Mouse (Mus musculus): ENCODE data around the gene Apc2. TPM values are rescaled to one million over a fixed set of nuclear protein-coding genes. Genes with fewer than 3 reads are reported as not detected.

Gene Apc2
- polyA plus RNA-seq, 2 experiments = 0.04 TPM; not detected in 1

DNA sequence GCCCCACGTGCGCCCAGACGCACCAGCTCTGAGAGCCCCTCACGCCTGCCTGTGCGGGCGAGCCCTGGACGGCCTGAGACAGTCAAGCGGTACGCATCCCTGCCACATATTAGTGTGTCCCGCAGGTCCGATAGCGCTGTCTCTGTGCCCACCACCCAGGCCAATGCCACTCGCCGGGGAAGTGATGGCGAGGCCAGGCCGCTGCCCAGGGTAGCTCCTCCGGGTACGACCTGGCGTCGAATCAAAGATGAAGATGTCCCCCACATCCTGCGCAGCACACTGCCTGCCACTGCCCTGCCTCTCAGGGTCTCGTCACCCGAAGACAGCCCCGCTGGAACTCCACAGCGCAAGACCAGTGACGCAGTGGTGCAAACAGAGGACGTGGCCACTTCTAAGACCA is 19.5 kb downstream of the Apc2 start:
- H3K36me3 ChIP-seq (replicated peaks; ENCODE audit: control insufficient read depth, insufficient read depth, low read depth) = peaks cover 7% of the 10 kb centered on the region; the same call in 1 of the 2 replicates
- DNase-seq (ENCODE audit: low read depth in 3 of 3, low spot score in 3 of 3) = no peak
- TF ChIP-seq EP300 (IDR thresholded peaks at IDR 0.05; ENCODE audit: low read depth) (no peak), CTCF (IDR thresholded peaks at IDR 0.05; ENCODE audit: low read depth) (no peak)
- no peaks in the 10 kb centered on the region for H3K9me3 ChIP-seq (ENCODE audit: control insufficient read depth, low read length)
- H3K4me2 ChIP-seq (ENCODE audit: low read depth) = no peak overlapping the region
- H3K4me1 ChIP-seq (replicated peaks; ENCODE audit: control insufficient read depth in 2 of 2, insufficient read depth in 2 of 2, low read length in 1 of 2) = peaks cover 12 to 21% of the 10 kb centered on the region in 2 experiments
- ATAC-seq (ENCODE audit: insufficient read depth) = no peak
- no peak overlapping the region for H3K4me3 ChIP-seq (ENCODE audit: insufficient read depth in 1 of 2, low read depth in 2 of 2, low read length in 2 of 2)
- no peak overlapping the region for H3K9ac ChIP-seq (replicated peaks)
- 43% methylated on average over 27 of the region's 27 CpGs for WGBS (ENCODE audit: insufficient replicate concordance)
- peaks cover 57% of the 10 kb centered on the region for H3K27me3 ChIP-seq (ENCODE audit: control insufficient read depth, insufficient read depth, low read length)
- H3K27ac ChIP-seq = no peak overlapping the region

DNA sequence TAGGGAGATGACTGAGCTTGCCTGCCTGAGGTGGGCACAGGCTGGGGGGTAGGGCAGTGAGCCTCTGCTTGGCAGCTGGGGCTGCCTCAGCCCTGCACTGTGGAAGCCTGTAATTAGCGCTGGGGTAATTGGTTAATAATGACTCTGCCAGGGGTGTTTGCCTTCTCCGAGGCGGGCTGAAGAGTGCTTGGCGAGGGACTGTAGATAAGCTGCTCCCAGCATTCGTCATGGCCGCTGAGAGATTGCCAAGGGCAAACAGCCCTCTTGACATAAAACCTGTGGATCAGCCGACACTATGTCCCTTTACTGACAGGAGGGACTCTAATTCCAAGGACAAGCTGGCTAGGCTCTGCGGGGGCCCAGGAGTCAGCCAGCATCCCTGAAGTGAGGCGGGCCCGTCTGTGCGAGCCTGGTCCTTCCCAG is 20.6 kb downstream of the Apc2 start:
- H3K4me3 ChIP-seq (ENCODE audit: insufficient read depth in 1 of 2, low read depth in 2 of 2, low read length in 2 of 2) = no peak overlapping the region
- no peaks in the 10 kb centered on the region for H3K9me3 ChIP-seq (ENCODE audit: control insufficient read depth, low read length)
- ATAC-seq (ENCODE audit: insufficient read depth) = no peak
- no peak for TF ChIP-seq EP300 (IDR thresholded peaks at IDR 0.05; ENCODE audit: low read depth)
- H3K36me3 ChIP-seq (replicated peaks; ENCODE audit: control insufficient read depth, insufficient read depth, low read depth) = peaks cover 7% of the 10 kb centered on the region; the same call in 1 of the 2 replicates
- 16% methylated on average over 11 of the region's 11 CpGs for WGBS (ENCODE audit: insufficient replicate concordance)
- H3K27ac ChIP-seq = peak overlapping the region; percentile 26; the same call in 1 of the 2 replicates
- peaks cover 48% of the 10 kb centered on the region for H3K27me3 ChIP-seq (ENCODE audit: control insufficient read depth, insufficient read depth, low read length)
- no peak for DNase-seq (ENCODE audit: low read depth in 3 of 3, low spot score in 3 of 3)
- H3K4me2 ChIP-seq (ENCODE audit: low read depth) = peak overlapping the region; percentile 25
- 0 out of 2 replicates have a peak overlapping the region, but pooled peaks have one; percentile 9 for H3K9ac ChIP-seq (replicated peaks)
- H3K4me1 ChIP-seq (replicated peaks; ENCODE audit: control insufficient read depth in 2 of 2, insufficient read depth in 2 of 2, low read length in 1 of 2) = peaks cover 16 to 24% of the 10 kb centered on the region in 2 experiments

GRCm38 (mm10) chr10:80317011-80317410 is 21.2 kb downstream of the Apc2 start:
- no peak for ATAC-seq (ENCODE audit: insufficient read depth)
- Histone ChIP-seq H3K9me3 (ENCODE audit: control insufficient read depth, low read length) (no peaks in the 10 kb centered on the region), H3K4me1 (replicated peaks; ENCODE audit: control insufficient read depth in 2 of 2, insufficient read depth in 2 of 2, low read length in 1 of 2) (peaks cover 16 to 24% of the 10 kb centered on the region in 2 experiments), H3K4me2 (ENCODE audit: low read depth) (peak overlapping the region; percentile 25), H3K36me3 (replicated peaks; ENCODE audit: control insufficient read depth, insufficient read depth, low read depth) (peaks cover 7% of the 10 kb centered on the region; the same call in 1 of the 2 replicates), H3K4me3 (ENCODE audit: insufficient read depth in 1 of 2, low read depth in 2 of 2, low read length in 2 of 2) (no peak overlapping the region), H3K27me3 (ENCODE audit: control insufficient read depth, insufficient read depth, low read length) (peaks cover 42% of the 10 kb centered on the region), H3K27ac (no peak overlapping the region), H3K9ac (replicated peaks) (peak overlapping the region; percentile 9; the same call in 1 of the 2 replicates)
- TF ChIP-seq CTCF (IDR thresholded peaks at IDR 0.05; ENCODE audit: low read depth) = no peak
- TF ChIP-seq EP300 (IDR thresholded peaks at IDR 0.05; ENCODE audit: low read depth) = no peak
- 20% methylated on average over 10 of the region's 10 CpGs for WGBS (ENCODE audit: insufficient replicate concordance)
- no peak for DNase-seq (ENCODE audit: low read depth in 3 of 3, low spot score in 3 of 3)

DNA sequence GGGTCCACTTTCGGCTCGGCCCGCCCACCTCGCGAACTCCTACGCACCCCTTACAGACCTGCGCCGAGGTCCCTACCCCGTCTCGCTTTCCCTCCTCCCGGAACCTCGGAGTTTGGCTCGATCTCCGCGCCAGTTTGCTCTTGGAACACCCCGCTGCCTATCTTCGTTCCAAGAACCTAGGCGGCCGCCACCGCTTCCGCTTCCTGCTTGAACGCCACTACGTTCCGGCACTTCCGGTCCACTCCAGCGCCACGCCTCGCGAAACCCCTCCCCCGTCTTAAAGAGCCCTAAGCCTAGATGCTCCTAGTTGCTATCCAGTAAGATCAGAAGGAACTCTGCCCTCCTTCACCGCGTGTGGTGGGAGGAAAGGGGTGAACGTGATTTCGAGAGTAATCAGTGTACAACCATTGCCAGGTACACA is 24.6 kb downstream of the Apc2 start, which contains the start of gene 2310011J03Rik:
Gene 2310011J03Rik (minus strand): TSS at position 198 of the 421 bp plus-strand sequence.
- WGBS (ENCODE audit: insufficient replicate concordance) = under 1% methylated on average over 34 of the region's 34 CpGs
- DNase-seq (ENCODE audit: low read depth in 3 of 3, low spot score in 3 of 3) (peak; percentile 82 to 85 (median 82)), ATAC-seq (ENCODE audit: insufficient read depth) (peak; percentile 49)
- peaks cover 7% of the 10 kb centered on the region; the same call in 1 of the 2 replicates for H3K36me3 ChIP-seq (replicated peaks; ENCODE audit: control insufficient read depth, insufficient read depth, low read depth)
- peak within 1 kb of the TSS; percentile 89 for H3K9ac ChIP-seq (replicated peaks)
- TF ChIP-seq CTCF (IDR thresholded peaks at IDR 0.05; ENCODE audit: low read depth) = no peak
- no peak for TF ChIP-seq EP300 (IDR thresholded peaks at IDR 0.05; ENCODE audit: low read depth)
- H3K4me1 ChIP-seq (replicated peaks; ENCODE audit: control insufficient read depth in 2 of 2, insufficient read depth in 2 of 2, low read length in 1 of 2) = peaks cover 20 to 26% of the 10 kb centered on the region in 2 experiments
- H3K27ac ChIP-seq = peak within 1 kb of the TSS; percentile 75
- H3K27me3 ChIP-seq (ENCODE audit: control insufficient read depth, insufficient read depth, low read length) = peaks cover 9% of the 10 kb centered on the region
- peak within 1 kb of the TSS; percentile 88 to 89 for H3K4me3 ChIP-seq (ENCODE audit: insufficient read depth in 1 of 2, low read depth in 2 of 2, low read length in 2 of 2)
- H3K4me2 ChIP-seq (ENCODE audit: low read depth) = peak within 1 kb of the TSS; percentile 70
- no peaks in the 10 kb centered on the region for H3K9me3 ChIP-seq (ENCODE audit: control insufficient read depth, low read length)

DNA sequence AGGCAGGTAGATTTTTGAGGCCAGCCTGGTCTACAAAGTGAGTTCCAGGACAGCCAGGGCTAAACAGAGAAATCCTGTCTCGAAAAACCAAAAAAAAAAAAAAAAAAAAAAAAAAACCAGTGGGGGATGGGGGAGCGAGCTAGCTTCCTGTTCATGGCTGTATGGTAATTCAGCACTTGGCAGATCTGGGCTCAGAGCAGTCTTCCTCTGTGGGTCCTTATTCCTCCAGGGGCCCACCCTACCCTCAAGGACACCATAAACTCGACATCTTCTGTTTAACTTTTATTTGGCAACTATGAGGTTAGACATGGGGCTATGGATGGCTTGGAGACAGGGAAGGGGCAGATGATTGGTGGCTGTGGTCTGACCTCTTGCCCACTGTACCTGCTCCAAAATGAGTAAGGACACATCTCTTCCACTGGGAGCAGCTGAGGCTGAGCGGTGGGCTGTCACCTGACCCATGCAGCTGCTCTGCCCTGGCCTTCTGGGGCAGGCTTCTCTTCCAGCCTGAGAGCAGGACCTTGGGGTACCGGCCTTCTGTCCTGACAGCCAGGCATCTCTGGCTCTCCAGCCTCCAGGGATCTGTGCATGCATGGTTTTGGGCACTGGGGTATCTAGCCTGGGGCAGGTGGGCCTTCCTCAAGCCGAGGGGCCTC is 25.4 kb downstream of the Apc2 start:
- Histone ChIP-seq H3K4me3 (ENCODE audit: insufficient read depth in 1 of 2, low read depth in 2 of 2, low read length in 2 of 2) (no peak overlapping the region), H3K27me3 (ENCODE audit: control insufficient read depth, insufficient read depth, low read length) (peaks cover 1% of the 10 kb centered on the region), H3K9ac (replicated peaks) (no peak overlapping the region), H3K36me3 (replicated peaks; ENCODE audit: control insufficient read depth, insufficient read depth, low read depth) (peaks cover 7% of the 10 kb centered on the region; the same call in 1 of the 2 replicates), H3K4me1 (replicated peaks; ENCODE audit: control insufficient read depth in 2 of 2, insufficient read depth in 2 of 2, low read length in 1 of 2) (peaks cover 20 to 25% of the 10 kb centered on the region in 2 experiments), H3K9me3 (ENCODE audit: control insufficient read depth, low read length) (no peaks in the 10 kb centered on the region), H3K27ac (peak overlapping the region; percentile 11), H3K4me2 (ENCODE audit: low read depth) (peak overlapping the region; percentile 70)
- ATAC-seq (ENCODE audit: insufficient read depth) (no peak), DNase-seq (ENCODE audit: low read depth in 3 of 3, low spot score in 3 of 3) (no peak)
- no peak for TF ChIP-seq EP300 (IDR thresholded peaks at IDR 0.05; ENCODE audit: low read depth)
- no peak for TF ChIP-seq CTCF (IDR thresholded peaks at IDR 0.05; ENCODE audit: low read depth)
- 48% methylated on average over 6 of the region's 6 CpGs for WGBS (ENCODE audit: insufficient replicate concordance)
